Mouse (Mus musculus): ENCODE measurements at regions not wholly inside any gene's neighbourhood (a gene's known extent, or its start where the extent isn't known, plus 50 kb on each side); places are given as distances from the start of the nearest gene placed in this dataset.

DNA sequence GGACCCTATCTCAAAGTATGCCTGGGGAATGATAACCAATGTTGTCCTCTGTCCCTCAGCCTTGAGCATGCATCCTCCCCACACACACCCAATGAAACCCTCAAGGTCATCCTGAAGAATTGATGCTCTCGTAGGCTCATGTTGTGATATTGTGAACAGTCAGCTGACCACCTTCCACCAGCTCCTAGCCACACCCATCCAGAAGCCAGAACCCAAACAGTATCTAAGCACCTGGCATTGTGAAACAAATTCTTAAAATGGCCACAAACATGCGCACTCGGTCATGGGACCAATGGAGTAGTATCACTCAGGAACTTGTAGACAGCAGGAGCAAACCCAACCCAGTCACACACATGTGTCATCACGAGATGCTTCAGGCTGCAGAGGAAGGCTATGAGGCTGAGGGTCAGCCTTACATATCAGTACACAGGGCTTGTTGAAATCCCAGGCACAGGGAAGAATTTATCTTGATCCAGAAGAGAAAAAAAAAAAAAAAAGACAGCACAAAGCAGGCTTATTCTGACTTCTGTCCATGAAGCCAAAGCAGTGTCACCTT lies 307.4 kb upstream of the Pabpc6 start:
- H3K27ac ChIP-seq (ENCODE audit: low read depth, low read length) = no peak overlapping the region
- DNase-seq (ENCODE audit: low spot score) = no peak
- H3K4me2 ChIP-seq (ENCODE audit: low read depth, low read length, poor library complexity, severe bottlenecking) = no peak overlapping the region
- no peak overlapping the region for H3K9ac ChIP-seq (replicated peaks; ENCODE audit: low read length, poor library complexity, severe bottlenecking)
- TF ChIP-seq CTCF (IDR thresholded peaks at IDR 0.05) = no peak
- H3K4me1 ChIP-seq (ENCODE audit: insufficient read depth, low read length) = no peaks in the 10 kb centered on the region; the same call in 1 of the 2 replicates
- H3K27me3 ChIP-seq (ENCODE audit: insufficient read depth, low read length) = no peaks in the 10 kb centered on the region
- H3K4me3 ChIP-seq (ENCODE audit: low read depth, low read length) = no peak overlapping the region
- H3K9me3 ChIP-seq (ENCODE audit: low read length) = no peaks in the 10 kb centered on the region
- no peak for ATAC-seq (ENCODE audit: low FRiP score)
- no peaks in the 10 kb centered on the region for H3K36me3 ChIP-seq (ENCODE audit: insufficient read depth, low read length)
- 96% methylated on average over 4 of the region's 4 CpGs for WGBS

DNA sequence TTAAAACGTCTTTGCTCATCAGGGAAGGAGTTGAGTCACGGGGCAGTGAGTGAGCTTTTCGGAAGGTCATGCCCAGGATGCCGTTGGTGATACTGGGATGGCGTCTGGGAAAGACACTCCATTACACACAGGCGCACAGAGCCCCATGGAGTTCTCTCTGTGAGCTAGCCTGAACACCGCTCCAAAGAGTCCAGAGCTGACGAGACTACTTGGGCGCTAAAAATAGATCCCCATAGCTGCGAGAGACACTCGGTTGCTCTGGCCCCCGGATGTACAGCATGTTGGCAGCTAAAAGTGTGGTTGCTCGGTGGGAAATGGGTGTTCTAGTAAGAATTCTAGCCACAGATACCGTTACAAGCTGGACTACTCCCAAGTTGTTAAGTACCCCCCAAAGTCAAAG lies 306.5 kb upstream of the Pabpc6 start:
- DNase-seq (ENCODE audit: low spot score) (no peak), ATAC-seq (ENCODE audit: low FRiP score) (no peak)
- WGBS = 80% methylated on average over 14 of the region's 14 CpGs
- no peaks in the 10 kb centered on the region for H3K36me3 ChIP-seq (ENCODE audit: insufficient read depth, low read length)
- no peaks in the 10 kb centered on the region; the same call in 1 of the 2 replicates for H3K4me1 ChIP-seq (ENCODE audit: insufficient read depth, low read length)
- H3K9me3 ChIP-seq (ENCODE audit: low read length) = no peaks in the 10 kb centered on the region
- H3K9ac ChIP-seq (replicated peaks; ENCODE audit: low read length, poor library complexity, severe bottlenecking) = no peak overlapping the region
- H3K27ac ChIP-seq (ENCODE audit: low read depth, low read length) = no peak overlapping the region
- H3K4me2 ChIP-seq (ENCODE audit: low read depth, low read length, poor library complexity, severe bottlenecking) = no peak overlapping the region
- no peaks in the 10 kb centered on the region for H3K27me3 ChIP-seq (ENCODE audit: insufficient read depth, low read length)
- no peak overlapping the region for H3K4me3 ChIP-seq (ENCODE audit: low read depth, low read length)
- no peak for TF ChIP-seq CTCF (IDR thresholded peaks at IDR 0.05)

DNA sequence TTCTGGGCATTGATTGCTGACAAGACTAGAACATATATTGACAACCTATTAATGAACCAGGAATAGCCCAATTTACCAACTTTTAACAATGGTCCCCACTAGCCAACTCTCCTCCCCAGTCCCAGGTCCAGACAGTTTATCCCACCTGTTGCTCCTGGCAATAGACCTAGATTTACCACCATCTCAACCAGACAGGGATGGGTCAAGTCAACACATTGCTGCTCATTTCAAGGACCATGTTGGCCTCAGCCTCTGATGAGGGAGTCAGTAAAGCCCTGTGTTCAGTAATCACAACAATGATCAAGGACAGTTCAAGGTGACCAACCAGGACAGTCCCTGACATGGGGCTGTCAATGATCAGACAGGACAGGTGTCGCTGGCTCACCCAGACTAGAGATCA lies 305.6 kb upstream of the Pabpc6 start:
- ATAC-seq (ENCODE audit: low FRiP score) (no peak), DNase-seq (ENCODE audit: low spot score) (no peak)
- 93% methylated on average over 1 of the region's 1 CpGs for WGBS
- no peaks in the 10 kb centered on the region; the same call in 1 of the 2 replicates for H3K4me1 ChIP-seq (ENCODE audit: insufficient read depth, low read length)
- H3K4me3 ChIP-seq (ENCODE audit: low read depth, low read length) = no peak overlapping the region
- H3K4me2 ChIP-seq (ENCODE audit: low read depth, low read length, poor library complexity, severe bottlenecking) = no peak overlapping the region
- TF ChIP-seq CTCF (IDR thresholded peaks at IDR 0.05) = no peak
- H3K9ac ChIP-seq (replicated peaks; ENCODE audit: low read length, poor library complexity, severe bottlenecking) = no peak overlapping the region
- H3K27me3 ChIP-seq (ENCODE audit: insufficient read depth, low read length) = no peaks in the 10 kb centered on the region
- H3K9me3 ChIP-seq (ENCODE audit: low read length) = no peaks in the 10 kb centered on the region
- no peaks in the 10 kb centered on the region for H3K36me3 ChIP-seq (ENCODE audit: insufficient read depth, low read length)
- H3K27ac ChIP-seq (ENCODE audit: low read depth, low read length) = no peak overlapping the region

DNA sequence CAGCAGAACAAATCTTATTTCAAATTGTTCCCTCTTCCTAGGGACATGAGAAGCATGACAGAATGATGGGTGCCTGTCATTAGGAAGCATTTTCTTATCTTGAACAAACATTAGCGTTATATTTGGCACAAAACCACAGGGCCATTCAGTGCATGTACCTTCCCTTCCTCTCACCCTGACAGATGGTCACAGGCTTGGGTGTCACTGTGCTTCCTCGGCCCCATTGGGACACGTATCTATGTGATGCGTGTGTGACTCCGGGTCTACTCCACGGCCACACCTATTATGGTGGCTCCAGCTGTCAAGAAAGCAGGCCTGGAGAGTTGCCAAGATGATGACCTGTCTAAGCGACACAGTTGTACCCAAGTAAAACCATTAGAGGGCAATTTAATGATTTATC lies 298.5 kb upstream of the Pabpc6 start:
- Histone ChIP-seq H3K36me3 (ENCODE audit: insufficient read depth, low read length) (no peaks in the 10 kb centered on the region), H3K9ac (replicated peaks; ENCODE audit: low read length, poor library complexity, severe bottlenecking) (no peak overlapping the region), H3K4me2 (ENCODE audit: low read depth, low read length, poor library complexity, severe bottlenecking) (no peak overlapping the region), H3K9me3 (ENCODE audit: low read length) (no peaks in the 10 kb centered on the region), H3K4me3 (ENCODE audit: low read depth, low read length) (no peak overlapping the region), H3K27me3 (ENCODE audit: insufficient read depth, low read length) (no peaks in the 10 kb centered on the region), H3K27ac (ENCODE audit: low read depth, low read length) (no peak overlapping the region), H3K4me1 (ENCODE audit: insufficient read depth, low read length) (no peaks in the 10 kb centered on the region)
- no peak for TF ChIP-seq CTCF (IDR thresholded peaks at IDR 0.05)
- ATAC-seq (ENCODE audit: low FRiP score) (no peak), DNase-seq (ENCODE audit: low spot score) (no peak)
- WGBS = 67% methylated on average over 7 of the region's 7 CpGs

DNA sequence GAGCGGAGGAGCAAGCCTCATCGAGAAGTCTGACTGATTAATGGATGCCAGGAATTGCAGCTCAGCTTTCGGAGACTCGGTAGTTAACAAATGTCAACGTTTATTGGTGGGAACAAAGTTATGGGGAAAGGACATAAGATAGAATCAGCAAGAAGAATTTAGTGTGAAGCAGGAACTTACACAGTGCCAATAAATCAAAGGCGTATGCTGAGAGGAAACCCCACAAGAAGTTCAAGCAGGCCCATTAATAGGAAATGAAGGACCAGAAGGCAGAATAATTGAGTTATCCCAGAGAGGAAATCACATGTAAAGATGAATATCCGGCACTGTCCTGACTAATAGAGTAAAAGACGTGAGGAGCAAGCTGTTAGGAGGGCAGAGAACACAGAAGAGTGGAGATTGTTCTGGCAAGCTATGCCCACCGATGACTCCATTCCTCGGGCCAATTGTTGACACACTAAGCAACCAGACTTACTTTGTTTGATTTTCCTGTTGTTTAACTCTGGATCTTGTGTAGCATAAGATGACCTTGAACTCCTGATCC lies 293.4 kb upstream of the Pabpc6 start:
- no peaks in the 10 kb centered on the region for H3K9me3 ChIP-seq (ENCODE audit: low read length)
- H3K4me1 ChIP-seq (ENCODE audit: insufficient read depth, low read length) = no peaks in the 10 kb centered on the region
- ATAC-seq (ENCODE audit: low FRiP score) (no peak), DNase-seq (ENCODE audit: low spot score) (no peak)
- no peak overlapping the region for H3K27ac ChIP-seq (ENCODE audit: low read depth, low read length)
- 85% methylated on average over 10 of the region's 10 CpGs for WGBS
- H3K4me3 ChIP-seq (ENCODE audit: low read depth, low read length) = no peak overlapping the region
- H3K4me2 ChIP-seq (ENCODE audit: low read depth, low read length, poor library complexity, severe bottlenecking) = no peak overlapping the region
- TF ChIP-seq CTCF (IDR thresholded peaks at IDR 0.05) = no peak
- no peaks in the 10 kb centered on the region for H3K27me3 ChIP-seq (ENCODE audit: insufficient read depth, low read length)
- no peak overlapping the region for H3K9ac ChIP-seq (replicated peaks; ENCODE audit: low read length, poor library complexity, severe bottlenecking)
- no peaks in the 10 kb centered on the region for H3K36me3 ChIP-seq (ENCODE audit: insufficient read depth, low read length)

DNA sequence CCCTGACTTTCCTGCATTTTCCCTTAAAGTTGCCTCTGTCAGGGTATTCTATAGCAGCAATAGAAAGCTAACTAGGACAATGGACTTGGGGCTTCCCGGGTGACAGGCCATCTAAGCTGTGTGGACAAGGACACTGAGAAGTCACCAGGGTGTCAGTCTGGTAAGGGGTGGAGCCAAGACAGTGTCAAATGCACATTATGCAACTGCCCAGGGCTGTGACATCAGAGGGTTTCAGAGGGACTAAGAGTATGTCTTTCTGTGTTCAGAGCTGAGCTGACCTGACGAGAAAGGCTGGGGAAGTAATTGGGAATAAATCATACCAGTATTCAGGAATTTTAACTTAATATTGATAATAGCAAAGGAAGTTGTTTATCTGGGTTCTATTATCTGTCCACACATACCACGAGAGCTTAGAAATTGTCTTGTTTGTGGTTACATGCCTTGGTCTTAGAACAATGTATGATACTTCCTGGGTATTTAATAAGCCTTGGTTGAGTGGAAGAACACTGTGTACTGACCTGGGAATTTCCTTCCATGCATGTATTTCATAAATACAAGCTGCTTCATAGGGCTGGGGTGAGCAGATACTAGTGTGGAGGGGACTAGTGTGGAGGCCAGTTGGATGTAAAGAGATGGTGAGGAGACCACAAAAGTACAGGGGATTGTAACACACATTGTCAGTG lies 279.6 kb upstream of the Pabpc6 start:
- no peak overlapping the region for H3K9ac ChIP-seq (replicated peaks; ENCODE audit: low read length, poor library complexity, severe bottlenecking)
- WGBS = 71% methylated on average over 3 of the region's 3 CpGs
- DNase-seq (ENCODE audit: low spot score) (no peak), ATAC-seq (ENCODE audit: low FRiP score) (no peak)
- no peaks in the 10 kb centered on the region for H3K9me3 ChIP-seq (ENCODE audit: low read length)
- H3K36me3 ChIP-seq (ENCODE audit: insufficient read depth, low read length) = no peaks in the 10 kb centered on the region
- no peak overlapping the region for H3K4me2 ChIP-seq (ENCODE audit: low read depth, low read length, poor library complexity, severe bottlenecking)
- H3K4me3 ChIP-seq (ENCODE audit: low read depth, low read length) = no peak overlapping the region
- H3K27ac ChIP-seq (ENCODE audit: low read depth, low read length) = no peak overlapping the region
- H3K4me1 ChIP-seq (ENCODE audit: insufficient read depth, low read length) = no peaks in the 10 kb centered on the region
- no peaks in the 10 kb centered on the region for H3K27me3 ChIP-seq (ENCODE audit: insufficient read depth, low read length)
- no peak for TF ChIP-seq CTCF (IDR thresholded peaks at IDR 0.05)
